Mouse (Mus musculus) right cerebral cortex, postnatal 4 days (tissue): ENCODE measurements at regions not wholly inside any gene's neighbourhood (a gene's known extent, or its start where the extent isn't known, plus 50 kb on each side); places are given as distances from the start of the nearest gene placed in this dataset.

Source experiments
- DNase-seq: peaks from one replicate; pipeline ENCODE4 v3.0.0-alpha.2; 2022

GRCm38 (mm10) chr17:63003911-63004310, 122.8 kb upstream of the Efna5 start:
- DNase-seq: no peak

- DNase-seq: no peak
Observed at GRCm38 (mm10) chr17:63002729-63003128, 121.6 kb upstream of the Efna5 start.

GRCm38 (mm10) chr17:63001898-63002297, 120.8 kb upstream of the Efna5 start:
- no peak for DNase-seq

GRCm38 (mm10) chr17:62997691-62998090, 116.6 kb upstream of the Efna5 start:
- no peak for DNase-seq

GRCm38 (mm10) chr17:62995316-62995715, 114.2 kb upstream of the Efna5 start:
- no peak for DNase-seq

GRCm38 (mm10) chr17:62992977-62993376, 111.9 kb upstream of the Efna5 start:
- no peak for DNase-seq

GRCm38 (mm10) chr17:62986304-62986703, 105.2 kb upstream of the Efna5 start:
- DNase-seq: no peak

- no peak for DNase-seq
Observed at GRCm38 (mm10) chr17:62980337-62980736, 99.2 kb upstream of the Efna5 start.

- DNase-seq: no peak
Observed at GRCm38 (mm10) chr17:62977561-62977960, 96.4 kb upstream of the Efna5 start.

GRCm38 (mm10) chr17:62977136-62977535, 96.0 kb upstream of the Efna5 start:
- DNase-seq: no peak

- no peak for DNase-seq
Observed at GRCm38 (mm10) chr17:62974627-62975279, 93.6 kb upstream of the Efna5 start.

- no peak for DNase-seq
Observed at GRCm38 (mm10) chr17:62969025-62969424, 87.9 kb upstream of the Efna5 start.

GRCm38 (mm10) chr17:62963824-62964223, 82.7 kb upstream of the Efna5 start:
- no peak for DNase-seq

- DNase-seq: no peak
Observed at GRCm38 (mm10) chr17:62962292-62962618, 81.1 kb upstream of the Efna5 start.

- DNase-seq: peak; percentile 14
Observed at GRCm38 (mm10) chr17:62961596-62962291, 80.6 kb upstream of the Efna5 start.

GRCm38 (mm10) chr17:62959146-62959545, 78.0 kb upstream of the Efna5 start:
- no peak for DNase-seq

- DNase-seq: no peak
Observed at GRCm38 (mm10) chr17:62947537-62948193, 66.5 kb upstream of the Efna5 start.

GRCm38 (mm10) chr17:62940573-62941252, 59.6 kb upstream of the Efna5 start:
- no peak for DNase-seq

GRCm38 (mm10) chr17:62939930-62940572, 58.9 kb upstream of the Efna5 start:
- DNase-seq: no peak

- DNase-seq: no peak
Observed at GRCm38 (mm10) chr17:62939171-62939570, 58.1 kb upstream of the Efna5 start.
